Mouse (Mus musculus): Measurements from ENCODE around the gene Ywhah. TPM values are rescaled to one million over a fixed set of nuclear protein-coding genes. Genes with fewer than 3 reads are reported as not detected.
"Not testable (repeated sequence)": the region's sequence is repeated elsewhere in the genome, so short reads cannot be mapped to it uniquely, and the experiment has no call there.

The Ywhah gene
- polyA plus RNA-seq, 1 experiment from 2014 or later = 440 TPM

DNA sequence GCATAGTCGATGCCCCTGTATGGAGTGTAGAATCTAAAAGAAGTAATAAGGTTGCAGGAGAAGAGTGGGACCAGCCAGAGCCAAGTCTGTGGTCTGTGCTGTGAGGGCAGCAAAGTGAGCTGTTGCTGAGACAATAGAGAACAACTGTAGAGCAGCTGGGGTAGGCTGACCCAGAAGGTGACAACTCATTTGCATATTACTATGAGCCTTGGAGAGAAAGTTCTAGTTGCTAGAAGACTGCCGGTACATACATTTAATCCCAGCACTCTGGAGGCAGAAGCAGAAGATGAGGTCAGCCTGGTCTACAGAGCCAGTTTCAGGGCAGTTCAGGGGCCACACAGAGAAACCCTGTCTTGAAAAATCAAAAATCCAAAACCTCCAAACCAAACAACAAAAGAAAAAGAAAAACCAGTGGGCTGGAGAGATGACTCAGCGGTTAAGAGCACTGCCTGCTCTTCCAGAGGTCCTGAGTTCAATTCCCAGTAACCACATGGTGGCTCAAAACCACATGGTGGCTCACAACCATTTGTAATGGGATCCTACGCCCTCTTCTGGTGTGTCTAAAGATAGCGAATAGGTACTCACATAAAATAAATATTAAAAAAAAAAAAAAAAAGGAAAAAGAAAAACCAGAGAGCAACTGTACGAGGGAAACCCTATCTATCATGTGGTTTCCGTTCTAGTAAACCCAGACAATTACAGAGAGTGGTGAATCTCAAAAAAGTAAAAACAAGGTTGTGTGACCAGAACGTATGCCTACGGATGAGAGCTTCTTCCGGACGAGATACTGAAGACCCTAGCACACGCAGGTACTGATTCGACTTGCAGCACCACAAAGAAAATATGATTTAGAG lies 20.3 kb downstream of the Ywhah start:
- no peaks in the 10 kb centered on the region for H3K36me3 ChIP-seq (replicated peaks)
- DNase-seq (ENCODE audit: extremely low spot score, low spot score) = no peak
- peak overlapping the region; percentile 35 for H3K4me3 ChIP-seq
- H3K4me1 ChIP-seq = peaks cover 9% of the 10 kb centered on the region
- H3K9me3 ChIP-seq = no peaks in the 10 kb centered on the region
- H3K27me3 ChIP-seq (ENCODE audit: poor library complexity, severe bottlenecking) = no peaks in the 10 kb centered on the region
- 49% methylated on average over 13 of the region's 13 CpGs for WGBS
- H3K27ac ChIP-seq = no peak overlapping the region

DNA sequence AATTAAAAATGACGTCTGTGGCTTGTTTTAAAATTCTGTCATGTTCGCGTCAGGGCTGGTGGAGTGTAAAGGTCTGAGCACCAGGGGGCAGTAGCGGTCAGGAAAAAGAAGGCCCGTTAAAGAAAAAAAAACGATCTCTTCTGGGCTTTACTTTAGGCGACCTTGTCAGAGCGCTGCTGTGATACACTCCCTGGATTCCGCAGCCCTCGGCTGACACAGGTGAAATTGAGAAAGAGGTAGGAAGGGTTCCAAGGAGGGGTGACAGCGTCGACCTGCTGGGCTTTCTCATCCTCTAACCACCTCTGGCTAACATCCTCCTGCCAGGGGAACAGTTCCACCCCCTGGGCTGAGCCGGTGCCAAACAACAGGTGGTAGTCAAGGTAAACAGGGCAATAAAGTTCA lies 20.9 kb downstream of the Ywhah start:
- H3K4me1 ChIP-seq = peaks cover 3% of the 10 kb centered on the region
- H3K4me3 ChIP-seq = peak overlapping the region; percentile 35
- H3K9me3 ChIP-seq = no peaks in the 10 kb centered on the region
- H3K36me3 ChIP-seq (replicated peaks) = no peaks in the 10 kb centered on the region
- no peak overlapping the region for H3K27ac ChIP-seq
- H3K27me3 ChIP-seq (ENCODE audit: poor library complexity, severe bottlenecking) = no peaks in the 10 kb centered on the region
- DNase-seq (ENCODE audit: extremely low spot score, low spot score) = peak; percentile 66
- WGBS = 7% methylated on average over 13 of the region's 13 CpGs

DNA sequence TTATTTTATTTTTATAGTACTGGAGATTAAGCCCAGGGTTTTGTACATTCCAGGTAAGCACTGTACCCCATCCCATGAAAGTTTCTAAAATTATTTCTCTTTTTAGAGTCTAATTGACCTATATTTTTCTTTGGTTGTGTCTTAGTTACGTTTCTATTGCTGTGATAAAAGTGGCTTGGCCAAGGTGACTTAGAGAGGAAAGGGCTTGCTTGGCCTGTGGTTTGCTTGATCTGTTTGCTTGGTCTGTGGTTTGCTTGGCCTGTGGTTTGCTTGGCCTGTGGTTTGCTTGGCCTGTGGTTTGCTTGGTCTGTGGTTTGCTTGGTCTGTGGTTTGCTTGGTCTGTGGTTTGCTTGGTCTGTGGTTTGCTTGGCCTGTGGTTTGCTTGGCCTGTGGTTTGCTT lies 22.1 kb downstream of the Ywhah start:
- H3K4me3 ChIP-seq; DNase-seq (ENCODE audit: extremely low spot score, low spot score); H3K27ac ChIP-seq; H3K9me3 ChIP-seq; H3K27me3 ChIP-seq (ENCODE audit: poor library complexity, severe bottlenecking); H3K36me3 ChIP-seq (replicated peaks); H3K4me1 ChIP-seq: not testable (repeated sequence)
- 85% methylated on average over 1 of the region's 1 CpGs for WGBS

DNA sequence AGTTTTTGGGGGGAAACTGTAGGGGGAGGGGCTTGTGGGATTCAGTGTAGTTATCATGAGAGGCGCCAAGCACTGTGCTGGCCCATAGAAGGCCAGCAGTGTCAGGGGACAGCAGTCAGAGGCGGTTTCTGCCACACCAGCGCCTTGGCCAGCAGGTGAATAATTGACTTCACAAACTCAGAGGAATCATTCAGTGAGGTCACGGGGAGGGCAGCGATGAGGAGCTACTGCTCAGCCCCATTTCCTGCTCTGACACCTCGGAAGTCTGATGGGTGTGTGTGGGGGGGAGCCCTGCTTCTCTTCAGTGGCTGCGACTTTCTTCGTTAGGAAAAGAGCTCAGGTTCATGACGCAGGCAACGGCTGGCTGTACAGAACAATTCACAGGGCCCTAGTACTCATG lies 24.8 kb downstream of the Ywhah start:
- Histone ChIP-seq H3K4me3 (no peak overlapping the region), H3K4me1 (peaks cover 3% of the 10 kb centered on the region), H3K27me3 (ENCODE audit: poor library complexity, severe bottlenecking) (no peaks in the 10 kb centered on the region), H3K36me3 (replicated peaks) (no peaks in the 10 kb centered on the region), H3K9me3 (peaks cover 4% of the 10 kb centered on the region; the same call in 1 of the 2 replicates), H3K27ac (no peak overlapping the region)
- 77% methylated on average over 10 of the region's 10 CpGs for WGBS
- DNase-seq (ENCODE audit: extremely low spot score, low spot score) = no peak

DNA sequence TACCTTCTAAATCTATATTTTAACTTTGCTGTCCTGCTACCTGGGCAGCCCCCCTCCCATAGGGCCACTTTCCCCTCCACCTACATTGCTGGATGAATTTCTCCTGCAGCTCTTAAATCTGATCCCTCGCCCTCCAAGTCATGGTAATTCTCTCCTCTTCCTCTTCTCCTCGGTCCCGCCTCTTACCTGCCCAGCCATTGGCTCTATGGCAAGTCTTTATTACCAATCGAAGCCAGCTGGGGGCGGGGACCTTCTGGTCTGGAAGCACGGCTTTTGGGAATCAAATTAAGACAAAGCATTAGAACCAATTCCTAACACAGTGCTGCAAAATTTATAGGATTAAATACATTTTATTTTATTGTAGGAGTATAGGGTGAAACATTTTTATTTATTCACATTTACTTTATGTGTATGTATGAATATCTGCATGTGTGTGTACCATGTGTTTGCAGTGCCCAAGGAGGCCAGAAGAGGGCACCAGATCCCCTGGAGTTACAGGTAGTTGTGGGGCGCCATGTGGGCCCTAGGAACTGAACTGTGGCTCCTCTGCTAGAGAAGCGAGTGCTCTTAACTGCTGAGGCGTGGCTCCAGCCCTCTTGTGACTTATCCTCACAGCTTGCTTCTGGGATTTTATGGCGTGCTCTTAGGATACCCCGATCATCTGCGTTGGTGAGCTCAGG lies 26.2 kb downstream of the Ywhah start:
- Histone ChIP-seq H3K9me3 (peaks cover 4% of the 10 kb centered on the region; the same call in 1 of the 2 replicates), H3K4me1 (no peaks in the 10 kb centered on the region; the same call in 1 of the 2 replicates), H3K36me3 (replicated peaks) (no peaks in the 10 kb centered on the region), H3K27ac (no peak overlapping the region), H3K4me3 (no peak overlapping the region), H3K27me3 (ENCODE audit: poor library complexity, severe bottlenecking) (no peaks in the 10 kb centered on the region)
- no peak for DNase-seq (ENCODE audit: extremely low spot score, low spot score)
- WGBS = 91% methylated on average over 12 of the region's 12 CpGs

DNA sequence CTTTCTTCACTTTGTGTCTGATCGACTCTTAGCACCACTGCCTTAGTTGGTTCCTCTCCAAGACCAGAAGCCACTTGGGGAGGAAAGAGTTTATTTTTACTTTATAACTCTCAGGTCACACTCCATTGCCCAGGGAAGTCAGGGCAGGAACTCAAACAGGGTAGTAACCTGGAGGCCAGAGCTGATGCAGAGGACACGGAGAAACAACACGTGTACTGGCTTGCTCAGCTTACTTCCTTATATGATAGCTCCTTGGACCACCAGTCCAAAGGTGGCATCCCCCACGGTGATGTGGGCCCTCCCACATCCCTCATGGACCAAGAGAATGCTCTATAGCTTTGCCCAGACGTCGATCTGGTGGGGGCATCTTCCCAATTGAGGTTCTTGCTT lies 26.7 kb downstream of the Ywhah start:
- Histone ChIP-seq H3K4me3 (no peak overlapping the region), H3K4me1 (no peaks in the 10 kb centered on the region), H3K36me3 (replicated peaks) (no peaks in the 10 kb centered on the region), H3K27me3 (ENCODE audit: poor library complexity, severe bottlenecking) (no peaks in the 10 kb centered on the region), H3K9me3 (peaks cover 4% of the 10 kb centered on the region; the same call in 1 of the 2 replicates), H3K27ac (no peak overlapping the region)
- WGBS = 92% methylated on average over 6 of the region's 6 CpGs
- no peak for DNase-seq (ENCODE audit: extremely low spot score, low spot score)

DNA sequence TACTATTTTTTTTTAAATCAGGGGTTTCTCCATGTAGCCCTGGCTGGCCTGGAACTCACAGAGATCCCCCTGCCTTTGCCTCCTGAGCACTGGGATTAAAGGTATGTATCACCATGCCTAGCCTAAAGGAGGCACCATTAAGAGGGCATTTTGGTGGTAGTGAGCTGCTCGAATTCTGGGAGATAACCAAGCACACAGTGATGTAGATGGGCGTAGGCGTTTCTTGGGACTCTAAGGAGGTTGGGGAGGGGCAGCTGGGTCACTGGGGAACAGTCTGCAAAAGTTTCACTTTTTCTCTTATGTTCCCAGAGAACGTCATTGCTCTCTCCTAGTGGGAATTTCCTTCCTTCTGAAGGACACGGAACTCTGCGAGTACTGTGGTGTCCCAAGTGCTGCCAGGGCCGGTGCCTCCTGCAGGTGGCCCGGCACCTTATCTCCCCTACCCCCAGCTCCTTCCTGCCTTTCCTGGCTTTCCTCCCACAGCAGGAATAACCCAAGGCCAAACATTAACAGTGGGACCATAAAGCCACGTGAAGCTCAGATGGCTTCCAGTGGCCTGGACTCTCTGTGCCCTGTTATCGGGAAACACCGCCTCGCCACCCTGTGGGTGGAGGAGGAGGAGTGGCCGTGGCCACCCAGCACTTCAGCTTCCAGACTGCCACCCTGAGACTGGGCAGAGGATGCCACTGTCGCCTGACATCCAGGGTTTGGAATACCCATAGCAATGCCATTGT lies 34.4 kb downstream of the Ywhah start:
- WGBS = 86% methylated on average over 14 of the region's 14 CpGs
- no peaks in the 10 kb centered on the region for H3K4me1 ChIP-seq
- H3K36me3 ChIP-seq (replicated peaks) = no peaks in the 10 kb centered on the region

DNA sequence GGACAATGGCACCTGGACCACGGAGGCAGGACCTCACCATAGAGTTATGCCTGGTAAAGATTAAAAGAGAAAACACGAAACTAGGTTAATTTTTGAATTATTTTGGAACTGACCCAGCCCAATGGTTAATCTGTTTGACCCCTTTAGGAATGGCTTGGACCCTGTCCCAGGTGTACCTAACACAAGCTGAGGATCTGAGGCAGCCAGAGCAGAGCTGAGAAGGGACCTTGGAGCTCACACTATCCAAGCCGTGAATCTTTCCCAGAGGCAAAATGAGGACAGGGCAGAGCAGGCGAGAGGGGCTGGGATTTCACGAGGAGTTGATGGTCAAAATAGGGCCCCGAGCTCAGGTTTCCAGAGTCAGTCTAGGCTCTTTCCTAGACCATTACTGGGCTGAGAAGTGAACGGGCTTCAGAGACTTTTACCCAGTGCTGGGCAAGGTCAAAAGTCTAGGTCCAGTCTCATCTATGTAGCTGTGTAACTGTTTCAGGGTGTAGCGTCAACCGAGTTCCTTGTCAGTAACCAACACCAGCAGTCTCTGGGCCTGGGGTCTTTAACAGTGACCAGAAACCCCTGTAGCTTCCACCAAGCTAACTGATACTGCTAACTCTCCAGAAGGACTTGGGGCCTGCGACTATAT lies 37.6 kb downstream of the Ywhah start:
- DNase-seq (ENCODE audit: extremely low spot score, low spot score) = no peak
- 85% methylated on average over 10 of the region's 10 CpGs for WGBS
- Histone ChIP-seq H3K9me3 (no peaks in the 10 kb centered on the region), H3K36me3 (replicated peaks) (no peaks in the 10 kb centered on the region), H3K4me1 (no peaks in the 10 kb centered on the region), H3K27me3 (ENCODE audit: poor library complexity, severe bottlenecking) (no peaks in the 10 kb centered on the region; the same call in 1 of the 2 replicates), H3K4me3 (no peak overlapping the region), H3K27ac (no peak overlapping the region)

More for the DNA sequence above, 34.4 kb downstream of the Ywhah start:
- Histone ChIP-seq H3K9me3 (no peaks in the 10 kb centered on the region), H3K4me3 (no peak overlapping the region), H3K27ac (no peak overlapping the region), H3K27me3 (ENCODE audit: poor library complexity, severe bottlenecking) (no peaks in the 10 kb centered on the region; the same call in 1 of the 2 replicates)
- DNase-seq (ENCODE audit: extremely low spot score, low spot score) = no peak

DNA sequence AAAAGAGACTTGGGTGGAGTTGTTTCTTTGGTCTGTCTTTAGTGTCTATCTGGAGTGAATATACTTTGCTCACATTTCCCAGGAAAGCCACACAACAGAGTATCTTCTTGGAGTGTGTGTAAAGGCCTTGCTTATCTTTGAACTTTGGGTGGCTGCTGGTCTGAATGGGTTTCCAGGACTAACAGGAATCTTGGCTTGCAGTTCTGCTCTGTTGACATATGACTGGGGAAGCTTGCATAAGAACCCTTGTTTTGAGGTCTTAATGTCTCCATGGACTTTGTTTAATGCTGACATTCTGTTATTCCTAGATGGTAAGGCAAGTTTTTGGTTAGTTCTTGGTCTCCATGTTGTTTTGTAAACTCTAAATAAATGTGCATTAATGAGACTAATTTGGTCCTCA lies 51.5 kb downstream of the Ywhah start:
- Histone ChIP-seq H3K36me3 (replicated peaks) (no peaks in the 10 kb centered on the region), H3K27me3 (ENCODE audit: poor library complexity, severe bottlenecking) (no peaks in the 10 kb centered on the region), H3K4me1 (no peaks in the 10 kb centered on the region), H3K27ac (no peak overlapping the region), H3K9me3 (no peaks in the 10 kb centered on the region), H3K4me3 (no peak overlapping the region)
- DNase-seq (ENCODE audit: extremely low spot score, low spot score) = no peak

DNA sequence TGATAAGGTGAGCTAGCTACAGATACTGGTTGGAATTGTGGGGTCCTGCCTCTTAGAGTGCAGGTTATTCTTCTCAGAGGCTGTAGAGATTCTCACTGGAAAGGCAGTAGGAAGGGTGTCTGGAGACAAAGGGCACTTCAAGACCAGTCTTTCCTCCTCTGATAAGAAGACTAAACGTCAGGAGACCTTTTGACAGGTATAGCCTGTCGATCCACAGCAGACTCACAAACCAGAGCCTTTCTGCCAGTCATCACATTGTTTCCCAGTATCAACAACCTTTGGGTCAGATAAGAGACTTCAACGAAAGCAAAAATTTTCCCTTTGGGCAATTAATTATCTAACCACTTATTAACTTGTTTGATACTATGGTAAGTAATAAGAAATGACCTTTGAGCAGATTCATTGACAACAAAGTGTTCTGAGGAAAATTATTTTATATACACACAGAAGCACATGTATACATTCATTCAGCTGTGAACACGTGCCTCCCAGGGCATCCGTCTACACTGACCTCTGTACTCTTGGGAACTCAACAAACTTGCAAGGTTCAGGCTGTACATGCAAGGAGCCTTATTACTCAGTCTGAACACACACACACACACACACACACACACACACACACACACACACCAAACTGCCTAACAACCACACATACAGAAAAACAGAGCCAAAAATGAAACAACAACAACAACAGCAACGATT lies 58.0 kb downstream of the Ywhah start:
- DNase-seq (ENCODE audit: extremely low spot score, low spot score) = no peak
- no peak overlapping the region for H3K27ac ChIP-seq
- H3K4me3 ChIP-seq = no peak overlapping the region
- no peaks in the 10 kb centered on the region for H3K27me3 ChIP-seq (ENCODE audit: poor library complexity, severe bottlenecking)
- no peaks in the 10 kb centered on the region for H3K9me3 ChIP-seq
- 88% methylated on average over 6 of the region's 6 CpGs for WGBS
- H3K36me3 ChIP-seq (replicated peaks) = no peaks in the 10 kb centered on the region
- H3K4me1 ChIP-seq = no peaks in the 10 kb centered on the region
